Mouse (Mus musculus) brain, embryonic 14.5 days (tissue): ENCODE data around the gene Mbd3. TPM values are rescaled to one million over a fixed set of nuclear protein-coding genes. Genes with fewer than 3 reads are reported as not detected.
A peak's percentile ranks its signal among the peaks of the same experiment; 100 is the strongest.

ENCODE experiments used
- DNase-seq: peaks from one replicate; pipeline ENCODE4 v3.0.0-alpha.2; 2011; ENCODE audit warnings: low read depth
- CTCF ChIP-seq: fragments of 200-500 bp; IDR thresholded peaks from 2 replicates; pipeline ENCODE4 v1.5.1; 2012; ENCODE audit warnings: inconsistent platforms, mild to moderate bottlenecking, moderate library complexity, borderline replicate concordance; ENCODE audit not compliant: insufficient read depth, insufficient read length; ENCODE audit errors: extremely low read depth
- POLR2A ChIP-seq: fragments of 200-500 bp; IDR thresholded peaks from 2 replicates; pipeline ENCODE4 v1.6.1; 2012; ENCODE audit warnings: mild to moderate bottlenecking, inconsistent platforms, borderline replicate concordance; ENCODE audit not compliant: poor library complexity, insufficient read depth, insufficient read length, severe bottlenecking; ENCODE audit errors: extremely low read depth
- polyA plus RNA-seq: library from polyadenylated mRNA; depleted of rRNA; stranded (reverse); fragments of >200 nt; gene quantifications from 2 replicates; pipeline ENCODE4 v1.2.3, GENCODE M21; 2012

Gene Mbd3
- polyA plus RNA-seq, 1 experiment: 265 TPM

- TF ChIP-seq POLR2A (no peak), CTCF (no peak)
- DNase-seq: no peak
These were observed 1.4 kb upstream of the Mbd3 start for GRCm38 (mm10) chr10:80400704-80401161.

- no peak for DNase-seq
- no peak for TF ChIP-seq POLR2A
- no peak for TF ChIP-seq CTCF
These were observed 788 bp upstream of the Mbd3 start for GRCm38 (mm10) chr10:80399973-80400703.

- TF ChIP-seq POLR2A: peak; percentile 73
- TF ChIP-seq CTCF: no peak
- DNase-seq: peak; percentile 99
These were observed 595 bp downstream of the Mbd3 start for GRCm38 (mm10) chr10:80398719-80399190.

- TF ChIP-seq CTCF (no peak), POLR2A (no peak)
- DNase-seq: no peak
These were observed 1.2 kb downstream of the Mbd3 start for GRCm38 (mm10) chr10:80398174-80398535.

- no peak for DNase-seq
- no peak for TF ChIP-seq CTCF
- TF ChIP-seq POLR2A: no peak
These were observed 1.7 kb downstream of the Mbd3 start for GRCm38 (mm10) chr10:80397524-80398173.

GRCm38 (mm10) chr10:80396822-80397523 lies 2.4 kb downstream of the Mbd3 start:
- no peak for TF ChIP-seq POLR2A
- no peak for TF ChIP-seq CTCF
- DNase-seq: no peak

- TF ChIP-seq POLR2A: no peak
- no peak for TF ChIP-seq CTCF
- no peak for DNase-seq
These were observed 4.2 kb downstream of the Mbd3 start for GRCm38 (mm10) chr10:80395025-80395627.

GRCm38 (mm10) chr10:80392687-80393086 lies 6.7 kb downstream of the Mbd3 start:
- no peak for TF ChIP-seq CTCF
- no peak for TF ChIP-seq POLR2A
- no peak for DNase-seq

- DNase-seq: no peak
- TF ChIP-seq CTCF: no peak
- no peak for TF ChIP-seq POLR2A
These were observed 8.7 kb downstream of the Mbd3 start for GRCm38 (mm10) chr10:80390697-80391096.

- no peak for TF ChIP-seq POLR2A
- TF ChIP-seq CTCF: no peak
- DNase-seq: no peak
These were observed 10.1 kb downstream of the Mbd3 start for GRCm38 (mm10) chr10:80389185-80389708.

GRCm38 (mm10) chr10:80388731-80389130 lies 10.6 kb downstream of the Mbd3 start:
- TF ChIP-seq CTCF (no peak), POLR2A (no peak)
- no peak for DNase-seq

GRCm38 (mm10) chr10:80387522-80387959 lies 11.8 kb downstream of the Mbd3 start, which contains the start of gene Mex3d:
TSS of gene Mex3d (minus strand) at chr10:80387659.
- DNase-seq: peak; percentile 95
- TF ChIP-seq POLR2A (peak; percentile 46; the same call in 1 of the 2 replicates), CTCF (no peak)
